Mouse (Mus musculus): Measurements from ENCODE around the gene Polr2b. TPM values are rescaled to one million over a fixed set of nuclear protein-coding genes. Genes with fewer than 3 reads are reported as not detected.

Polr2b gene
- total and polyA plus RNA-seq, 3 experiments: 58.3 to 178 (median 91.4) TPM

DNA sequence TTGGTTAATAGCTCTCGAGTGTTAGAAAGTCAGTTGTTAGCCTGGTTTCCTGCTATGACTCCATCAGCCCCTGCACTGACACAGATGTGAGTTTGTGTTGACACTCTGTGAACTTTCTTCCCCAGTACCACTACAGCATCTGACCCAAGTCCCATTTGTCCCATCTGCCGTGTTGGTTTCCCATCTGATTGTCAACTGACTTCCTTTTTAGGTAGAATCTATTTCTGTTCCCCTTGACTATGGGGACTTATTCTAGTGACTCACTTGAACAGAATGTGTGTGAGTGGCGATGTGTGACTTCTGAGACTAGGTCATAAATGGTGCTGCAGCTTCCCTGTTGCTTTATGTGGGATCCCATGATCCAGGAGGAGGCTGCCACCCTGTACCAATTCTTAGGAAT lies 65.0 kb downstream of the Polr2b start:
- H3K4me1 ChIP-seq (ENCODE audit: control insufficient read depth in 1 of 2, insufficient read depth in 2 of 2, low read length in 2 of 2): no peaks in the 10 kb centered on the region
- no peaks in the 10 kb centered on the region for H3K9me3 ChIP-seq (replicated peaks; ENCODE audit: insufficient read depth, low read length)
- H3K9ac ChIP-seq (ENCODE audit: control insufficient read depth, low read depth, low read length, poor library complexity, severe bottlenecking): no peak overlapping the region
- H3K27me3 ChIP-seq (ENCODE audit: control insufficient read depth in 1 of 2, insufficient read depth in 2 of 2, low read length in 2 of 2): no peaks in the 10 kb centered on the region; a peak in 1 of 4 replicates
- H3K79me2 ChIP-seq (ENCODE audit: control insufficient read depth, insufficient read depth, low read length, poor library complexity): no peaks in the 10 kb centered on the region
- H3K27ac ChIP-seq (ENCODE audit: control insufficient read depth, low read depth, low read length): no peak overlapping the region
- TF ChIP-seq ETS1 (IDR thresholded peaks at IDR 0.05; ENCODE audit: low read depth, low read length): no peak
- DNase-seq (ENCODE audit: low read depth, low spot score): no peak
- H3K36me3 ChIP-seq (ENCODE audit: control insufficient read depth in 1 of 2, insufficient read depth in 2 of 2, low read length in 2 of 2): no peaks in the 10 kb centered on the region
- no peak overlapping the region for H3K4me3 ChIP-seq (ENCODE audit: control insufficient read depth in 1 of 2, insufficient read depth in 1 of 2, low read depth in 2 of 2, low read length in 2 of 2)

DNA sequence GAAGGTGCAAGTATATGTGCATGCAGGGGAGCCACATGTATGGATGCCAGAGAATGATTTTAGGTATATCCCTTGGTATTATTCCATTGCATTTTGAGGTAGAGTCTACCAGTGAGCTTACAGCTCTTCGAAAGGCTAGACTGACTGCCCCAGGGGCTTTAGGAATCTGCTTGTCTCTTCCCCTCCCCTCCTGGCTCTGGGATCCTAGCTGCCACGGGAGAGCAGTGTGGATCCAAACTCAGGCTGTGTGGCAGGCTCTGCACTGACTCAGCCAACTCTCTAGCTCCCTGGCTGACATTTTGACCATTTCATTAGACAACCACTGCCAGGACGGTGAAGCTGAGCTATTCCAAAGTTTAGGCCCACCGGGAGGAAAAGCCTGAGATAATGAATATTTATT lies 65.6 kb downstream of the Polr2b start:
- no peaks in the 10 kb centered on the region for H3K27me3 ChIP-seq (ENCODE audit: control insufficient read depth in 1 of 2, insufficient read depth in 2 of 2, low read length in 2 of 2)
- no peak overlapping the region for H3K9ac ChIP-seq (ENCODE audit: control insufficient read depth, low read depth, low read length, poor library complexity, severe bottlenecking)
- H3K36me3 ChIP-seq (ENCODE audit: control insufficient read depth in 1 of 2, insufficient read depth in 2 of 2, low read length in 2 of 2): no peaks in the 10 kb centered on the region
- no peak overlapping the region for H3K27ac ChIP-seq (ENCODE audit: control insufficient read depth, low read depth, low read length)
- no peaks in the 10 kb centered on the region for H3K9me3 ChIP-seq (replicated peaks; ENCODE audit: insufficient read depth, low read length)
- no peak for TF ChIP-seq MXI1 (IDR thresholded peaks at IDR 0.05; ENCODE audit: low read depth, low read length)
- TF ChIP-seq MAX (IDR thresholded peaks at IDR 0.05; ENCODE audit: low read length): no peak
- TF ChIP-seq ZNF384 (IDR thresholded peaks at IDR 0.05; ENCODE audit: low read depth, low read length): no peak
- TF ChIP-seq ZMIZ1 (IDR thresholded peaks at IDR 0.05; ENCODE audit: low read depth, low read length): no peak
- TF ChIP-seq E2F4 (IDR thresholded peaks at IDR 0.05; ENCODE audit: borderline replicate concordance, low read depth, low read length): no peak
- no peak for TF ChIP-seq RAD21 (IDR thresholded peaks at IDR 0.05; ENCODE audit: low read depth, low read length)
- TF ChIP-seq USF2 (IDR thresholded peaks at IDR 0.05; ENCODE audit: borderline replicate concordance in 1 of 2, insufficient read depth in 1 of 2, low read depth in 1 of 2, low read length in 2 of 2): no peak
- no peak for TF ChIP-seq KAT2A (conservative IDR thresholded peaks at IDR 0.05; ENCODE audit: low read depth, low read length)
- no peak for TF ChIP-seq TBP (IDR thresholded peaks at IDR 0.05; ENCODE audit: low read depth, low read length)
- no peak for DNase-seq (ENCODE audit: low read depth, low spot score)
- no peak overlapping the region for H3K4me3 ChIP-seq (ENCODE audit: control insufficient read depth in 1 of 2, insufficient read depth in 1 of 2, low read depth in 2 of 2, low read length in 2 of 2)
- H3K4me1 ChIP-seq (ENCODE audit: control insufficient read depth in 1 of 2, insufficient read depth in 2 of 2, low read length in 2 of 2): no peaks in the 10 kb centered on the region
- H3K79me2 ChIP-seq (ENCODE audit: control insufficient read depth, insufficient read depth, low read length, poor library complexity): no peaks in the 10 kb centered on the region

- H3K27me3 ChIP-seq (ENCODE audit: control insufficient read depth in 1 of 2, insufficient read depth in 2 of 2, low read length in 2 of 2): no peaks in the 10 kb centered on the region
- H3K79me2 ChIP-seq (ENCODE audit: control insufficient read depth, insufficient read depth, low read length, poor library complexity): no peaks in the 10 kb centered on the region
- TF ChIP-seq POLR2AphosphoS2 (IDR thresholded peaks at IDR 0.05; ENCODE audit: low read length): no peak
- no peak for TF ChIP-seq MEF2A (IDR thresholded peaks at IDR 0.05; ENCODE audit: extremely low read depth, insufficient replicate concordance, low read depth, low read length, poor library complexity, severe bottlenecking)
- no peak for TF ChIP-seq MYB (IDR thresholded peaks at IDR 0.05; ENCODE audit: low read depth, low read length)
- TF ChIP-seq RCOR1 (IDR thresholded peaks at IDR 0.05; ENCODE audit: low read depth, low read length): no peak
- H3K27ac ChIP-seq (ENCODE audit: control insufficient read depth, low read depth, low read length): no peak overlapping the region
- no peak overlapping the region for H3K4me3 ChIP-seq (ENCODE audit: control insufficient read depth in 1 of 2, insufficient read depth in 1 of 2, low read depth in 2 of 2, low read length in 2 of 2)
- no peak for DNase-seq (ENCODE audit: low read depth, low spot score)
- no peak overlapping the region for H3K9ac ChIP-seq (ENCODE audit: control insufficient read depth, low read depth, low read length, poor library complexity, severe bottlenecking)
- H3K4me1 ChIP-seq (ENCODE audit: control insufficient read depth in 1 of 2, insufficient read depth in 2 of 2, low read length in 2 of 2): no peaks in the 10 kb centered on the region
- H3K36me3 ChIP-seq (ENCODE audit: control insufficient read depth in 1 of 2, insufficient read depth in 2 of 2, low read length in 2 of 2): no peaks in the 10 kb centered on the region
- no peaks in the 10 kb centered on the region for H3K9me3 ChIP-seq (replicated peaks; ENCODE audit: insufficient read depth, low read length)
Measured at GRCm38 (mm10) chr5:77378027-77378426, 68.1 kb downstream of the Polr2b start.
